Mouse (Mus musculus) urinary bladder, postnatal 4 days (tissue): ENCODE data around the gene Kalrn.
A peak's percentile ranks its signal among the peaks of the same experiment; 100 is the strongest.

Experiments
- DNase-seq, 2 experiments: peaks; one replicate each; pipeline ENCODE4 v3.0.0; 2021 to 2022; ENCODE audit warnings: low spot score in 2 of 2

Gene Kalrn

GRCm38 (mm10) chr16:34036327-34037047, 536.8 kb downstream of the Kalrn start:
- DNase-seq, result no peak

- DNase-seq, result no peak
Observed at GRCm38 (mm10) chr16:34035780-34036179, 537.6 kb downstream of the Kalrn start.

- DNase-seq, result no peak
Observed at GRCm38 (mm10) chr16:34034267-34034666, 539.1 kb downstream of the Kalrn start.

- no peak for DNase-seq
Observed at GRCm38 (mm10) chr16:34032011-34032645, 541.2 kb downstream of the Kalrn start.

- DNase-seq, result no peak
Observed at GRCm38 (mm10) chr16:34031565-34031964, 541.8 kb downstream of the Kalrn start.

- no peak for DNase-seq
Observed at GRCm38 (mm10) chr16:34030379-34030778, 543.0 kb downstream of the Kalrn start.

GRCm38 (mm10) chr16:34029790-34030189, 543.5 kb downstream of the Kalrn start:
- DNase-seq, result no peak

GRCm38 (mm10) chr16:34017241-34017640, 556.1 kb downstream of the Kalrn start:
- DNase-seq, result no peak

- DNase-seq, result no peak
Observed at GRCm38 (mm10) chr16:34011991-34012845, 561.1 kb downstream of the Kalrn start.

- DNase-seq, result no peak
Observed at GRCm38 (mm10) chr16:34009567-34009966, 563.8 kb downstream of the Kalrn start.

GRCm38 (mm10) chr16:34005986-34006385, 567.3 kb downstream of the Kalrn start:
- DNase-seq, result no peak

GRCm38 (mm10) chr16:34004128-34004578, 569.2 kb downstream of the Kalrn start:
- DNase-seq, result peak in 1 of 2 experiments; percentile 36

- DNase-seq, result no peak
Observed at GRCm38 (mm10) chr16:34003566-34004127, 569.7 kb downstream of the Kalrn start.

GRCm38 (mm10) chr16:34000715-34001114, 572.6 kb downstream of the Kalrn start:
- DNase-seq, result no peak

GRCm38 (mm10) chr16:33999388-33999787, 573.9 kb downstream of the Kalrn start:
- no peak for DNase-seq

- DNase-seq, result no peak
Observed at GRCm38 (mm10) chr16:33998011-33998410, 575.3 kb downstream of the Kalrn start.

- DNase-seq, result no peak
Observed at GRCm38 (mm10) chr16:33996030-33996429, 577.3 kb downstream of the Kalrn start.

GRCm38 (mm10) chr16:33995496-33995895, 577.8 kb downstream of the Kalrn start:
- no peak for DNase-seq

GRCm38 (mm10) chr16:33994321-33994720, 579.0 kb downstream of the Kalrn start:
- no peak for DNase-seq

- no peak for DNase-seq
Observed at GRCm38 (mm10) chr16:33990712-33991111, 582.6 kb downstream of the Kalrn start.

- no peak for DNase-seq
Observed at GRCm38 (mm10) chr16:33989106-33989505, 584.2 kb downstream of the Kalrn start.
